Mouse (Mus musculus) cerebellum, postnatal 25 days (tissue): ENCODE data around the gene Hcfc2.

Experiments used
- DNase-seq, 2 experiments: peaks; one replicate each; pipeline ENCODE4 v3.0.0; 2021; ENCODE audit warnings: mixed read lengths in 2 of 2

Gene Hcfc2

GRCm38 (mm10) chr10:82741354-82741753 is 45.4 kb downstream of the Hcfc2 start:
- DNase-seq = peak; percentile 41 to 68

GRCm38 (mm10) chr10:82741876-82742275 is 45.9 kb downstream of the Hcfc2 start:
- DNase-seq = no peak

DNA sequence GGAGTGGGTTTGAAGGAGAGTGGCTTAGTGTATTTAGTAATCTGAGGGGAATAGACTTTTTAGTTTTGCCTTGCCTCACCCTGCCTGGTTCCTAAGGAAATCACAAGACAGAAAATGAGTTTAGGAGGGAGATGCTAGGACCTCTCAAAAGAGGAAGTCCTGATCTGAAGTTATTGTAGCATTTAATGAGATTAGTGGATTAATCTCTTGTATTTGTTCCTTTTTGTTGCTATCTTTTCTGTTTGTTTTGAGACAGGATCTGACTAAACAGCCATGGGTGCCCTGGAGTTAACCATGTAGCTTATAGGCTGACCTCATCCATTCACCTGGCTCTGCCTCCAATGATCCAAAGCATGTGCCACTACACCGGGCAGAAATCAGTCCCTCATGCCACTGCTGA is 46.6 kb downstream of the Hcfc2 start:
- DNase-seq = no peak

GRCm38 (mm10) chr10:82744296-82744695 is 48.3 kb downstream of the Hcfc2 start:
- DNase-seq = no peak

DNA sequence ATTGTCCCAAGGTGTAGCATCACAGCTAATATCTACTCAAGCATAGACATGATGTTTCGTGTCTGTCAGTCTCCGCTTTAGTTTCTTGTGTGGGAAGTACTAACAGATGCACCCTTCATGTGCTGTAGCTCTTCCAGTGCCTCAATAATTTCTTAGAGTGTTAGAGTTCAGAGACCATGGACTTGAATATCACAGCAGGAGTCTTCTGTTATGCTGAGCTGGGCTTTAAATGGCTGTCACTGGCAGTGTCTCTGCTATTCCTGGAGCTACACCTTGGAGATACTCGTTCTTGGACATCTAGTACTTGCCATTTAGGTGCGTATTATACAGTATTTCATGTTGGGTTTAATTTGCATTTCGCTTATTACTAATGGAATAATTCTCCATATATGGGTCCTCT is 49.3 kb downstream of the Hcfc2 start:
- no peak for DNase-seq

GRCm38 (mm10) chr10:82746988-82747850 is 51.3 kb downstream of the Hcfc2 start:
- no peak for DNase-seq

DNA sequence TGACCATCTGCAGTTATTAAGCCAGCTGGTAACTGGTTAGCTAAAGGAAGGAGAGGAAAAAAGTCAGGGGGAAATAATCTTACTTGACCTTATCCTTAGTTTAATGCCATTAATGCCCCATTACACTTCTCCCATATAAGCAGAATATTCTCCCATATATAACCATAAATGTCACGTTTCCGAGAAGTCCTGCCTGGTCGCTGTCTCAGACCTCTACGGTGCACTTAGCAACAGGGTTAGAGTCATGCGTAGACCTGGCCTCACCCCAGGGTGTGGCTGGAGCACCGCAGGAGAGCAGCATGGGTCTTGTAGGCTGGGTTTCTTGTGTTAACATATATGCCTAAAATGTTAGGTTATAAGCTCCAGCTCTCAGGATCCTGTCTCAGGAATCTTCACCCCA is 54.8 kb downstream of the Hcfc2 start:
- no peak for DNase-seq

DNA sequence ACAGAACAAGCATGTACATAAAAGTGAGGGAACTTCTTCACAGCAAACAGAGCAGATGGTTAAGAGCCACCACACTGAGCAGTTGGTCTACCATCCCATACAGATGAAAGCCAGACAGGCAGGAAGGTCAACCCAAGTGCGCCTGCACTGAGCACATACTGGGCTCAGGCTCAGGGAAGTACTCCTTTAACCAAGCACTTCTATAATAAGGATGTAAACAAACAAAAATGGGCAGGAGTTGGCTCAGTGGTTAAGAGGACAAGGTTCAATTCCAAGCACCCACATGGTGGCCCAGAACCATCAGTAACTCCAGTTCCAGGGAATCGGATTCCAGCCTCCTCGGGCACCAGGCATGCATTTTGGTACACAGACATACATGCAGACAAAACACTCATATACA is 57.0 kb downstream of the Hcfc2 start:
- DNase-seq = no peak

DNA sequence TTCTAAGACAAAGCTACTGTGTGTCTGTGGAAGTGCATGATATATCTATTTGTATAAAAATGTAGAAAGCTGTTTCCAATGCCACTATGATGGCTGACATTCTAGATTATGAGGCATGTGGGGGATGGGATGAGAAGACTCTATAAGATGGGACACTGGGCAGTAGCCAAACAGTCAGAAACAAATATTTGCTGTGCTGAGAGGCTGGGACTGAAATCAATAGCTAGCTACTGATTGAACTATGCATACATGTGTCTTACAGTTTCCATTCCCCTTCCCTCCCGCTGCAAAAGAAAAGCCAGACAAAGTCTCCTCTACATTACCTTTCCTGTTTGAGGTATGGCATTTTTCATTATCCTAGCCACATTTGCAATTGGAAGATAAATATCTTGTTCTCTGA is 58.7 kb downstream of the Hcfc2 start:
- DNase-seq = no peak

GRCm38 (mm10) chr10:82755213-82755890 is 59.4 kb downstream of the Hcfc2 start:
- DNase-seq = peak in 1 of 2 experiments; percentile 43

DNA sequence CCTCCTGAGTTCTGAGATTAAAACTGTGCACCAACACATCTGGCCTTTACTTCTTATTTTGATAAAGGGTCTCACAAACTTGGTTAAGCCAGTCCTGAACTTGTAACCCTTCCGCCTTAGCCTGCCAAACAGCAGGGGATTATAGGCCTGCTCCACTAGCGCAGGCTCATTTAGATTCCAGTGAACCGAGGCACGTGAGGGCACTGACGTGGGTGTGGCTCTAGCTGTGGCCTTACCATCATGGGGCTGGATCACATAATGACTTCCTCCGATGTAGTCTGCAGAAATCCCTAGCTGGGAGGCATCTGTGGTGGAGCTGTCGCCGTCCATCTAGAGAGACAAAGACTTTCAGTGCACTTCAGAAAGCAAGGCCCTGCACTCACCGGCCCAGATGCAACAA is 60.5 kb downstream of the Hcfc2 start:
- DNase-seq = no peak

DNA sequence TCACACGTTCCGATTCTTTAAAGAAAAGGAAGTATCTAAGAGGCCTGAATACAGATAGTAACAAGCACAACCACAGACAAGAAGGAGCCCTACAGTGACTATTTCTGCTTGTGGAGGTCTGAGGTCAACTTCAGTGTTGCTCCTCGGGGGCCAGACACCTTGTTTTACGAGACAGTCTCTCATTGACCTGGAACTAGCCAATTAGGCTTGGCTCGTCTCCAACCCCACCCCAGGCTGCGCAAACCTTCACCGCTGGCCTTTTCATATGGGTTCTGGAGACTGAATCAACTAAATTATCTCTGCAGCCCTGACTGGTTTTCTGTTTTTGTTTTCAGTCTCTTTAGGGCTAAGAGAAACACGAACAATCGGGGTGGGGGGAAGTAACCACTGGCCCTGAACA is 61.4 kb downstream of the Hcfc2 start:
- DNase-seq = peak in 1 of 2 experiments; percentile 31

DNA sequence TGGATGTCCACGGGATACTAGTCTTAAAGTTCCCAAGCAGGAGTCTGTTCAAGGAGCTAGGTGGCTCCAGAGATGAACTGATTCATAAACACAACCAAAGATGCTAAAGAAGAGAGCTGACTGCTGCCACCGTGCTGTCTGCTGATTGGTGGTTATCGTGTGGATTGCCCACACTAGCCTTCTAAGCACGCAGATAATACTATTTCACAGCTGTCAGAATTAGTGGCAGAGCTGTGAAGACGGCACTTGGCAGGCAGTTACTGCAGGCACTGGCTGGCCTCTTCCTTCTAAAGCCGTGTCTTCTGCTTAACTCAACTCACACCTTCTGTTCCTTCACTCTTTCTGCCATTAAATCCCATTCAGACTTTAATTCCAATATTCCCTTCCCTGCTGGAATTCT is 62.4 kb downstream of the Hcfc2 start:
- no peak for DNase-seq

DNA sequence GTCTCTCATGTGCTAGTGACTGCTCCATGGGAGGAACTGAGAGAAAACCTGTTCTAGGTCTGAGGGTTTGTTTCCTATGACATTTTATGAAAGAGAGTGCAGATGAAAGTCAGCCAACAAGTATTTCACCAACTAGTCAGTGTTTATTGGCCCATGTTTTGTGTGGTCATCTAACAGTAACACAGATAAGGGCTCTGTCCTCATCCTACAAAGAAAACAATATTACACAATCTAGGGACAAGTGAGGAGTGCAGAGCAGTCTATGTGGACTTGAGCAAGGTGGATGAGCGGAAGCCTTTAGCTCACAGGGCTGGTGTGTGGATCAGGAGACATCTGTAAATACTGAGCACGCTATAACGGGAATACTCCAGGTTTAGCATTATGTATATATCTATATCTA is 62.9 kb downstream of the Hcfc2 start:
- no peak for DNase-seq

DNA sequence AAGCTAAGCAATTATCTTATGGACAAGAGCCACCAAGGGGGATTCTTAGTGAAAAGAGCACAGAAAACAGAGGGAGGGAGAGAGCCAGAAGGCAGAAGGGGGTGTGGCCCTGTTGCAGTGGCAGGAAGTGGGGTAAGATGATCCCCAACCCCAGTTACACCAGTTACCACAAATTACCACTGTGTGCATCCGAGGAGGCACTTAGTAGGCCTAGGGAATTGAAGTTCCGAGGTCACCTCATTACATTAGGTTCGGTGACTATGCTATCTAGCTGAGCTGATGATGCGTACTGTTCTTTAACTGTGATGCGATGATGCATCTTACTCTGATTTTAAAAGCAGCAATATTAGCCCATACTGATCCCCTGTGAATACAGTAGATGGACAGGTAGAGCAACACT is 63.7 kb downstream of the Hcfc2 start:
- DNase-seq = no peak

DNA sequence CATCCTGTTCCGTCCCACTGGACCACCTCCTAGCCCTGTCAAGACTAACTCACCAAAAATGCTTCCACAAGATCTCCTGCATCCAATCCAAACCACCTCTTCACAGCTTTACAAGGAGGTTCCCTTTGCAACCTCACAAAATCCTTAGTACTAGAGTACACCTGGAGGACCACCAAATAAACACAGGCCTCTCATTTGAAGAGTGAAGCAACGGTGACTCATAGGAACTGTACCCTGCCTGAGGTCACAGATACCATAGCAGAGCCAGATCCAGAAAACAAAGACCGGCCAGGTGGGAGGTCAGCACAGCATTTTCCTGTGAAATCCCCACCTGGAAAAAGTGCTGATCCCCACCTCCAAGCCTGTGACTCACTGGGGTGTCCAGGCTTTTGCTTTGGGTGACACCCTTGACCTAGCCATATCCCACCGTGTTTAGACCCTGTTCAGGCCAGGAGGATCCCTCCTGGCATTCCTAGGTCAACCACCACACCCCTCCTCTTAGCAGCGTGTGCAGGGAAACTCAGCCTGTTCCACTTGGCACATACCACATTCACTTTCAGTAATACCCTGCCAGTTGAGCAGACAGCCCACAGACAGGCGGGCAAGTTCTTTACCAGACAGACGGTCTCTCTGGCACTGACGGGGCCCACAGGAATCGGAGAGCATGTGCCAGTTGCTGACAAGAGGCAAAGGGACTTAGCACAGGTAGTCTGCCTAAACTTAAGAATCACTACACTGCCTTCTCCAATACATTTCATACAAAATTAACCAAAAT is 65.3 kb downstream of the Hcfc2 start:
- peak; percentile 55 to 67 for DNase-seq

GRCm38 (mm10) chr10:82762756-82763681 is 67.1 kb downstream of the Hcfc2 start:
- DNase-seq = peak; percentile 74 to 75

DNA sequence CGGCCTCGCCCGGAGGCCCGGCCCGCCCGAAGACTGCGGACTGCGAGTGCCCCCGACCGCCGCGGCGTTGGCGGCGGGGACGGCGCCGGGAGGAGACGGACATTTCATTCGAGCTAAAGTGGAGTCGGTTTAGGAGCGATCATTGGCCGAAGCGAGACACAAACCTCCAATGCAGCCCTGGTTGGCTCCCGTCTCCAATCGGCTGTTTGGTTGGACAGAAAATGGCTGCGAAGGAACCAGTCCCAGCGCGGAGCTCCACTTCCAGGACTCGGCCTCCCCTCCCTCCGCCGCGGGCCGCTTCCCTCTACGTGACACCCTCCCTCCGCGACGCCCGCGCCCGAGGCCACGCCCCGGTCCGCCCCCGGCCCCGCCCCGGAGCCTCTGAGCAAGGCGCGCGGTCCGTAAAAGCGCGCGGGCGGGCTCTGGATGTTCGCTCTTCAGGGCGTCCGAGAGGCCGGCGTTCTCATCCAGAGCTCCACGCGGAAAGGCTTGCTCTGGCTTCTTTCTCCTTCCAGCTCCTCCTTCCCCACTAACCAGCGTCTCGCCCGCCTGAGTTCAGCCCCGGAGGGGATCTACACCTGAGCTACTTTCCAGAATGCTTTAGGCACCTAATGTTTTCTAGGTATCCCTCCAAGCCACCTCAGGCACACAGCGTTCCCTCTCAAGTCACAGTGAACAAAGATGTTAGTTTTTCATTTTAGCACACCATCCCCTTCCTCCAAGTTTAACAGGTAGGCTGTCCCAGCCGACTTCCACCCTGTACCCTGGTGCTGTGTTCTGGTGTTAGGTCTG is 68.1 kb downstream of the Hcfc2 start, which contains the start of gene Nfyb:
Gene Nfyb, minus strand, starts transcription at position 305 of the 792 bp plus-strand sequence.
- DNase-seq = peak; percentile 98 to 99

- no peak for DNase-seq
Measured at GRCm38 (mm10) chr10:82768901-82769300, 72.9 kb downstream of the Hcfc2 start.

DNA sequence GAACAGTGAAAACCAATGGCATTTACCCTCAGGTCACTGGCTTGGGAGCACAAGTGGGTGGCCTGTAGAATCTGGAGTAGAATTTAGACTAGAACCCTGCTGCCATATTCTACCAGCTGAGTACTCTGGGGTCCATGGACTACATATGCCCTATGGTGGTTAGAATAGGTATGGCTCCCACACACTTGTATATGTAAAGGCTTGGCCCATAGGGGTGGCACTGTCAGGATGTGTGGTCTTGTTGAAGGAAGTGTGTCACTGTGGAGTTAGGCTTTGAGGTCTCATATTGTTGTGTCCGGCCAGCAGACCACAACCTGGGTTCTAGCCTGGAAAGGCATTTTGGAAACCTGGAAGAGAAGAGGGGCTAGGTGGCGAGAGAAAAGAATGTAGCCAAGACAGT is 74.8 kb downstream of the Hcfc2 start:
- DNase-seq = no peak

DNA sequence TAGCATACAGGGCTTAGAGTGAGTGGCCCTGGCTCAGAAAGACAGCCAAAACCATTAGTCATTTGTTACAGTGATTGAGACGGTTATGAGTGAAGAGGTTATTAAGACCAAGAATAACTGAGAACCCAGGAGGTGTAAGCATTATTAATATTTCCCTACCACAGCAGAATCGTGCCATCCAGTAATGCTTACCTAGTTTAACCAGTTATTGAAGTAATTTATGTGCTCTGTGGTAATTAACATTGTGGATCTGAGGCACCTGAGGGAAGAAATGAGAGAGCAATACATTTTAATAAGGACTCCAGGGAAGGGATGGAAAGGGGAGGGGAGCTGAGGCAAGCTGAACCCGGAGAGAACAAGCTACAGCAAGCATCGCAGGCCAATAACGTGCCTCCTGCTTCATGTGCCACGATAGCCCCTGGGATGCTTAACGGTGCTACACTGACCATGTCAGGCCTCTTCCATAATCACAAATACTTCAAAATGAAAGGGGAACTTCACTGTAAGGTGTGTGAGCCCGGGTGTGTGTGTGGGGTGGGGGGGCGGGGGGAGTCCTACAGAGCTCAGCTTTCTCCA is 75.7 kb downstream of the Hcfc2 start:
- no peak for DNase-seq
